Mouse (Mus musculus) heart, postnatal 0 days (tissue): ENCODE data around the gene Cdc42ep5.

Source experiments
- CTCF ChIP-seq: IDR thresholded peaks from 2 replicates; pipeline ENCODE4 v1.5.1; 2016; ENCODE audit warnings: antibody characterized with exemption, control low read depth, low read depth
- EP300 ChIP-seq: IDR thresholded peaks from 2 replicates; pipeline ENCODE4 v1.6.1; 2016; ENCODE audit warnings: antibody characterized with exemption, low read depth

- TF ChIP-seq CTCF (0 out of 2 replicates have a peak, but pooled peaks have one; percentile 4), EP300 (no peak)
These were observed 40.3 kb downstream of the Cdc42ep5 start for GRCm38 (mm10) chr7:4124315-4124759.
